Mouse (Mus musculus) intestine, embryonic 16.5 days (tissue): Measurements from ENCODE around the gene Fam92b. TPM values are rescaled to one million over a fixed set of nuclear protein-coding genes. Genes with fewer than 3 reads are reported as not detected.

Source experiments
- ATAC-seq: fragments of 200-750 bp; cut with Nextera tagmentation; 2 replicates; pipeline ENCODE4 v1.8.0; 2017; ENCODE audit warnings: moderate TSS enrichment, moderate library complexity
- H3K27ac ChIP-seq: fragments of 300-500 bp; sonication (generic); 2 replicates; pipeline ENCODE4 v1.5.1; 2014; ENCODE audit warnings: mild to moderate bottlenecking, low read length
- H3K27me3 ChIP-seq: fragments of 300-500 bp; sonication (generic); replicated peaks from 2 replicates; pipeline ENCODE4 v1.6.1; 2014; ENCODE audit warnings: low read length, control low read depth, mixed read lengths; ENCODE audit not compliant: control insufficient read depth, insufficient read depth
- H3K36me3 ChIP-seq: fragments of 300-500 bp; sonication (generic); 2 replicates; pipeline ENCODE4 v1.6.1; 2014; ENCODE audit warnings: low read length, control low read depth; ENCODE audit not compliant: control insufficient read depth, insufficient read depth
- H3K4me1 ChIP-seq: fragments of 300-500 bp; sonication (generic); 2 replicates; pipeline ENCODE4 v1.6.1; 2014; ENCODE audit warnings: low read length, control low read depth, mixed read lengths; ENCODE audit not compliant: control insufficient read depth, insufficient read depth
- H3K4me2 ChIP-seq: fragments of 300-500 bp; sonication (generic); 2 replicates; pipeline ENCODE4 v1.6.1; 2014; ENCODE audit warnings: low read depth, low read length, control low read depth
- H3K4me3 ChIP-seq: fragments of 300-500 bp; sonication (generic); 2 replicates; pipeline ENCODE4 v1.5.1; 2014; ENCODE audit warnings: mild to moderate bottlenecking, low read length
- H3K9ac ChIP-seq: fragments of 300-500 bp; sonication (generic); 2 replicates; pipeline ENCODE4 v1.6.1; 2014; ENCODE audit warnings: low read depth, low read length
- H3K9me3 ChIP-seq: fragments of 300-500 bp; sonication (generic); 2 replicates; pipeline ENCODE4 v1.6.1; 2016; ENCODE audit warnings: low read length, control low read depth; ENCODE audit not compliant: control insufficient read depth
- WGBS: fragments of 180-500 bp; shearing (Covaris S2); extraction: QIAGEN DNeasy Blood & Tissue Kit; methylation state at CpG from one replicate; pipeline ENCODE4 v1.1.7; 2014; 5-methylcytosine and 5-hydroxymethylcytosine counted together
- polyA plus RNA-seq: library from polyadenylated mRNA; unstranded; fragments of >200 nt; fragmentation: Nextera tagmentation; extraction: Ambion mirVana; gene quantifications from 2 replicates; pipeline ENCODE4 v1.2.1, GENCODE M21; 2015

Fam92b gene
- 0.55 and 0.67 TPM in 2 replicates for polyA plus RNA-seq

- Histone ChIP-seq H3K4me2 (peak within 1 kb of the TSS; percentile 41), H3K4me3 (0 out of 2 replicates have a peak within 1 kb of the TSS, but pooled peaks have one; percentile 9), H3K36me3 (no peaks in the 10 kb centered on the region), H3K27ac (peak within 1 kb of the TSS; percentile 56), H3K27me3 (peaks cover 5% of the 10 kb centered on the region; the same call in 1 of the 2 replicates), H3K9me3 (no peaks in the 10 kb centered on the region), H3K4me1 (peaks cover 29% of the 10 kb centered on the region), H3K9ac (no peak within 1 kb of the TSS)
- 1% methylated on average over 24 of the region's 26 CpGs for WGBS
- ATAC-seq, result peak; percentile 82
Observed at GRCm38 (mm10) chr8:120177318-120178123, at the start of gene Fam92b. Fam92b (minus strand) TSS chr8:120177466.

DNA sequence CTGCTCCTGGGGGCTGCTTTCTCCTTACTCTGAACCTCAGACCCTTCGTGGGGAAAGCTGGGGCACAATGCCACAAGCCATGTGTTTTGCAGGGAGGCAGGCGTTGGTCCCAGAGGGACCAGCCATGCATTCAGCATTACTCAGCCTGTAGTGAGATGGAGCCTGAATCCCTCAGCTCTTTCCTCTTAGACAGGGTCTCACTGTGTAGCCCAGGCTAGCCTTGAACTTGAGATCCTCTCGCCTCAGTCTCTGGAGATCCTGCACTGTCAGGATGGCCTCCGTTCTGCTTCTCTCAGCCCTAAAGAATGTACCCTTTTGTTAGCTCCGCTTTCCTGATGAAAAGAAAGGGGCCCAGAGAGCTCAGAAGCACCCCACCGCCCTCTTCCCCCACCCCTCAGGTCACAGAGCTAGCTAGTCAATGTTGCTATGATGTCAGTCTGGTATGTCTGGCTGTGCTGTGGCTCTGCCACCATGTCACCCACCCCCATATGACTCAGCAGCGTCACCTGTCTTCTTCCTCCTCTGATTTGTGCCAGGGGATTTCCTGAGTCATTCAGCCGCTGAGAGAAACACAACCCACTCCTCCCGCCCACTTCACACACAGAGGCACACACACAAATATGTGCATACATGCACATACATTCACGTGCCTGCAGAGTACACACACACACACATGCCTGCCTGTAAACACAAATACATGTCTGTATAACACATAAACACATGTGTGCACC lies 48.3 kb upstream of the Fam92b start:
- no peak for ATAC-seq
- Histone ChIP-seq H3K4me2 (no peak overlapping the region), H3K27ac (no peak overlapping the region), H3K27me3 (peaks cover 17% of the 10 kb centered on the region; the same call in 1 of the 2 replicates), H3K4me1 (peaks cover 52% of the 10 kb centered on the region), H3K9me3 (no peaks in the 10 kb centered on the region), H3K36me3 (no peaks in the 10 kb centered on the region), H3K4me3 (no peak overlapping the region), H3K9ac (0 out of 2 replicates have a peak overlapping the region, but pooled peaks have one; percentile 14)
- WGBS, result 57% methylated on average over 10 of the region's 10 CpGs

- no peak overlapping the region for H3K27ac ChIP-seq
Observed at GRCm38 (mm10) chr8:120224521-120225420, 47.5 kb upstream of the Fam92b start.

DNA sequence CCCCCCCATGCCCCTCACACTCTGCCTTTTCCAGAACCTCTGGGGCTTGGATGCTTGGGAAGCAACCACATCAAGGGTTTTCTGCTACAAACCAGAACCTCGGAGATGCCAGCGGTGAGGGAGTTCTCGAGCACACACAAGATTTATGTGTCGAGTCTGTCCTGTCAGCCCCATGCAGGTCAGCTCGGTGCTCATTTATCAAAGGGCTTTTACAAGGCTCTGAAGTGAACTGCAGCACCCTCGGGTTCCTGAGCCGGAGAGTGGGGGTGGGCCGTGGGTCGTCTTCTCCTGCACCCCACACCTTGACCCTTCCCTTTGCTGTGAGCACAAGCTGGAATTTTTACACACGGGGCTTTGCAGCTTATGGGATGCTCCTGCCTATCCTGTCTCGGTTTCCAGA lies 45.3 kb upstream of the Fam92b start:
- no peak overlapping the region for H3K4me3 ChIP-seq
- H3K27ac ChIP-seq, result no peak overlapping the region
- no peak overlapping the region for H3K9ac ChIP-seq
- no peaks in the 10 kb centered on the region for H3K9me3 ChIP-seq
- WGBS, result 45% methylated on average over 11 of the region's 11 CpGs
- ATAC-seq, result no peak
- no peaks in the 10 kb centered on the region for H3K27me3 ChIP-seq
- H3K4me1 ChIP-seq, result peaks cover 35% of the 10 kb centered on the region
- no peaks in the 10 kb centered on the region for H3K36me3 ChIP-seq
- H3K4me2 ChIP-seq, result no peak overlapping the region

More at GRCm38 (mm10) chr8:120224521-120225420, 47.5 kb upstream of the Fam92b start:
- Histone ChIP-seq H3K9ac (0 out of 2 replicates have a peak overlapping the region, but pooled peaks have one; percentile 14), H3K9me3 (no peaks in the 10 kb centered on the region), H3K36me3 (no peaks in the 10 kb centered on the region), H3K4me1 (peaks cover 44% of the 10 kb centered on the region), H3K4me3 (no peak overlapping the region), H3K4me2 (no peak overlapping the region), H3K27me3 (peaks cover 9% of the 10 kb centered on the region; the same call in 1 of the 2 replicates)
- ATAC-seq, result no peak
- 48% methylated on average over 10 of the region's 11 CpGs for whole genome bisulfite sequencing

- Histone ChIP-seq H3K27me3 (no peaks in the 10 kb centered on the region), H3K4me2 (no peak overlapping the region), H3K27ac (peak overlapping the region; percentile 60), H3K4me1 (peaks cover 28% of the 10 kb centered on the region), H3K9ac (peak overlapping the region; percentile 32; the same call in 1 of the 2 replicates), H3K4me3 (no peak overlapping the region), H3K9me3 (no peaks in the 10 kb centered on the region), H3K36me3 (no peaks in the 10 kb centered on the region)
- peak; percentile 90 for ATAC-seq
- 23% methylated on average over 13 of the region's 13 CpGs for WGBS
Observed at GRCm38 (mm10) chr8:120216855-120217830, 39.9 kb upstream of the Fam92b start.

- Histone ChIP-seq H3K36me3 (no peaks in the 10 kb centered on the region), H3K4me3 (no peak overlapping the region), H3K27me3 (no peaks in the 10 kb centered on the region), H3K27ac (peak overlapping the region; percentile 57), H3K9ac (no peak overlapping the region), H3K4me1 (peaks cover 34% of the 10 kb centered on the region), H3K9me3 (no peaks in the 10 kb centered on the region), H3K4me2 (no peak overlapping the region)
- 49% methylated on average over 7 of the region's 7 CpGs for WGBS
- ATAC-seq, result no peak
Observed at GRCm38 (mm10) chr8:120215416-120216141, 38.3 kb upstream of the Fam92b start.

DNA sequence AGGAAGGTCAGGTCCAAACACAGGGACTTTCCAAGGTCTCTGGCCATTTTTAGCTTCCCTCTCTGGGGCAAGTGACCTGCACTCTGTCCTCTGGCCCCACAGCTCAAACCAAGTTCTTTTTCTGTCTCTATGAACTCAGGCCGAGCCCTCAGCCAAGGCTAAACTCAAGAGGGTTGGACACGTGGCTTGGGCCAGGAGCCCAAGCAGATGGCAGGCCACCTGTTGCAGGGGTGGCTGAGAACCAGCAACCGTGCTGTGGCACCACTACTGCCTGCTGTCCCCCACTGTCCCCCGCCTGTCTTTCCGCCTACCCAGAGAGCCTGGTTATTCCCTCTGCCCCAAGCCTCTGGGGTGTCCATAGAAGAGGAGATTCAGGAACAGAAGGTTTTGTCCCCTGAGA lies 36.7 kb upstream of the Fam92b start:
- Histone ChIP-seq H3K4me1 (peaks cover 34% of the 10 kb centered on the region), H3K9ac (no peak overlapping the region), H3K27me3 (no peaks in the 10 kb centered on the region), H3K27ac (no peak overlapping the region), H3K4me3 (no peak overlapping the region), H3K9me3 (no peaks in the 10 kb centered on the region), H3K4me2 (no peak overlapping the region), H3K36me3 (no peaks in the 10 kb centered on the region)
- 67% methylated on average over 5 of the region's 5 CpGs for WGBS
- no peak for ATAC-seq

- no peaks in the 10 kb centered on the region for H3K36me3 ChIP-seq
- 95% methylated on average over 3 of the region's 3 CpGs for WGBS
- H3K4me3 ChIP-seq, result no peak overlapping the region
- H3K4me2 ChIP-seq, result no peak overlapping the region
- no peaks in the 10 kb centered on the region for H3K27me3 ChIP-seq
- peaks cover 34% of the 10 kb centered on the region for H3K4me1 ChIP-seq
- H3K9ac ChIP-seq, result no peak overlapping the region
- ATAC-seq, result no peak
- no peak overlapping the region for H3K27ac ChIP-seq
- H3K9me3 ChIP-seq, result no peaks in the 10 kb centered on the region
Observed at GRCm38 (mm10) chr8:120213229-120213628, 36.0 kb upstream of the Fam92b start.
